Mouse (Mus musculus) forebrain, embryonic 11.5 days (tissue): Measurements from ENCODE around the gene Ehd2. TPM values are rescaled to one million over a fixed set of nuclear protein-coding genes. Genes with fewer than 3 reads are reported as not detected.

Experiments used
- ATAC-seq: fragments of 200-750 bp; cut with Nextera tagmentation; replicated peaks from 2 replicates; pipeline ENCODE4 v1.8.0; 2017; ENCODE audit warnings: moderate TSS enrichment; ENCODE audit not compliant: low FRiP score
- DNase-seq: peaks from one replicate; pipeline ENCODE4 v3.0.0-alpha.2; 2017; ENCODE audit warnings: low spot score
- H3K27ac ChIP-seq: fragments of 300-500 bp; sonication (generic); 2 replicates; pipeline ENCODE4 v1.5.1; 2014; ENCODE audit warnings: low read depth, low read length
- H3K27me3 ChIP-seq: fragments of 300-500 bp; sonication (generic); 2 replicates; pipeline ENCODE4 v1.6.1; 2014; ENCODE audit warnings: mild to moderate bottlenecking, low read length, mixed read lengths; ENCODE audit not compliant: control insufficient read depth, insufficient read depth
- H3K36me3 ChIP-seq: fragments of 300-500 bp; sonication (generic); 2 replicates; pipeline ENCODE4 v1.6.1; 2014; ENCODE audit warnings: mild to moderate bottlenecking, low read length, moderate library complexity, mixed read lengths; ENCODE audit not compliant: control insufficient read depth, insufficient read depth
- H3K4me1 ChIP-seq: fragments of 300-500 bp; sonication (generic); replicated peaks from 2 replicates; pipeline ENCODE4 v1.6.1; 2014; ENCODE audit warnings: low read length, mixed read lengths; ENCODE audit not compliant: control insufficient read depth, insufficient read depth
- H3K4me2 ChIP-seq: fragments of 300-500 bp; sonication (generic); 2 replicates; pipeline ENCODE4 v1.6.1; 2014; ENCODE audit warnings: low read depth, mild to moderate bottlenecking, low read length, moderate library complexity, mixed read lengths; ENCODE audit not compliant: severe bottlenecking
- H3K4me3 ChIP-seq: fragments of 300-500 bp; sonication (generic); 2 replicates; pipeline ENCODE4 v1.5.1; 2014; ENCODE audit warnings: low read depth, low read length
- H3K9ac ChIP-seq: fragments of 300-500 bp; sonication (generic); 2 replicates; pipeline ENCODE4 v1.6.1; 2014; ENCODE audit warnings: low read length
- H3K9me3 ChIP-seq: fragments of 300-500 bp; sonication (generic); 2 replicates; pipeline ENCODE4 v1.6.1; 2016; ENCODE audit warnings: low read length, mixed read lengths; ENCODE audit not compliant: control insufficient read depth
- WGBS: fragments of 180-500 bp; shearing (Covaris S2); extraction: QIAGEN DNeasy Blood & Tissue Kit; methylation state at CpG from one replicate; pipeline ENCODE4 v1.1.7; 2014; 5-methylcytosine and 5-hydroxymethylcytosine counted together
- polyA plus RNA-seq: library from polyadenylated mRNA; unstranded; fragments of >200 nt; fragmentation: Nextera tagmentation; extraction: Ambion mirVana; gene quantifications from 2 replicates; pipeline ENCODE4 v1.2.1, GENCODE M21; 2014

The Ehd2 gene
- polyA plus RNA-seq, 1 experiment from 2014 or later: 11.3 TPM

- Histone ChIP-seq H3K36me3 (no peaks in the 10 kb centered on the region), H3K9me3 (no peaks in the 10 kb centered on the region; the same call in 1 of the 2 replicates), H3K4me3 (peak overlapping the region; percentile 22; the same call in 1 of the 2 replicates), H3K9ac (peak overlapping the region; percentile 48), H3K27me3 (no peaks in the 10 kb centered on the region), H3K4me2 (peak overlapping the region; percentile 45), H3K27ac (no peak overlapping the region), H3K4me1 (no peaks in the 10 kb centered on the region)
- no peak for DNase-seq
- WGBS: 17% methylated on average over 7 of the region's 7 CpGs
- no peak for ATAC-seq
These were observed 11.9 kb downstream of the Ehd2 start for GRCm38 (mm10) chr7:15955509-15955908.

- no peak overlapping the region for H3K27ac ChIP-seq
- H3K9me3 ChIP-seq: no peaks in the 10 kb centered on the region; the same call in 1 of the 2 replicates
- no peaks in the 10 kb centered on the region for H3K27me3 ChIP-seq
- ATAC-seq (peak; percentile 74), DNase-seq (peak; percentile 79)
- H3K4me1 ChIP-seq: no peaks in the 10 kb centered on the region
- 6% methylated on average over 19 of the region's 21 CpGs for WGBS
- peak overlapping the region; percentile 48 for H3K9ac ChIP-seq
- H3K4me3 ChIP-seq: peak overlapping the region; percentile 22; the same call in 1 of the 2 replicates
- no peaks in the 10 kb centered on the region for H3K36me3 ChIP-seq
- H3K4me2 ChIP-seq: peak overlapping the region; percentile 45
These were observed 12.4 kb downstream of the Ehd2 start for GRCm38 (mm10) chr7:15954978-15955443.

GRCm38 (mm10) chr7:15954436-15954835 lies 12.9 kb downstream of the Ehd2 start:
- 89% methylated on average over 7 of the region's 7 CpGs for WGBS
- DNase-seq (no peak), ATAC-seq (no peak)
- Histone ChIP-seq H3K4me1 (no peaks in the 10 kb centered on the region), H3K4me2 (no peak overlapping the region), H3K9ac (no peak overlapping the region), H3K9me3 (no peaks in the 10 kb centered on the region; the same call in 1 of the 2 replicates), H3K27me3 (no peaks in the 10 kb centered on the region), H3K36me3 (no peaks in the 10 kb centered on the region), H3K27ac (no peak overlapping the region), H3K4me3 (no peak overlapping the region)

- Histone ChIP-seq H3K36me3 (no peaks in the 10 kb centered on the region), H3K27me3 (no peaks in the 10 kb centered on the region), H3K9me3 (no peaks in the 10 kb centered on the region; the same call in 1 of the 2 replicates), H3K27ac (no peak overlapping the region), H3K4me2 (no peak overlapping the region), H3K9ac (no peak overlapping the region), H3K4me3 (no peak overlapping the region), H3K4me1 (no peaks in the 10 kb centered on the region)
- ATAC-seq (no peak), DNase-seq (no peak)
- 93% methylated on average over 13 of the region's 13 CpGs for WGBS
These were observed 13.9 kb downstream of the Ehd2 start for GRCm38 (mm10) chr7:15953307-15954074.

- ATAC-seq: no peak
- 72% methylated on average over 3 of the region's 3 CpGs for WGBS
- no peak overlapping the region for H3K4me3 ChIP-seq
These were observed 15.0 kb downstream of the Ehd2 start for GRCm38 (mm10) chr7:15952416-15952815.

GRCm38 (mm10) chr7:15950008-15950407 lies 17.4 kb downstream of the Ehd2 start:
- no peaks in the 10 kb centered on the region for H3K4me1 ChIP-seq
- H3K27ac ChIP-seq: no peak overlapping the region
- H3K4me3 ChIP-seq: no peak overlapping the region
- no peak for ATAC-seq
- no peaks in the 10 kb centered on the region for H3K27me3 ChIP-seq
- no peak for DNase-seq
- WGBS: 88% methylated on average over 15 of the region's 15 CpGs
- H3K9me3 ChIP-seq: no peaks in the 10 kb centered on the region; the same call in 1 of the 2 replicates
- no peak overlapping the region for H3K9ac ChIP-seq
- no peaks in the 10 kb centered on the region for H3K36me3 ChIP-seq
- H3K4me2 ChIP-seq: no peak overlapping the region

More at GRCm38 (mm10) chr7:15952416-15952815, 15.0 kb downstream of the Ehd2 start:
- no peaks in the 10 kb centered on the region for H3K36me3 ChIP-seq
- H3K4me2 ChIP-seq: no peak overlapping the region
- H3K9ac ChIP-seq: no peak overlapping the region
- no peaks in the 10 kb centered on the region for H3K27me3 ChIP-seq
- no peak overlapping the region for H3K27ac ChIP-seq
- DNase-seq: no peak
- no peaks in the 10 kb centered on the region for H3K4me1 ChIP-seq
- H3K9me3 ChIP-seq: no peaks in the 10 kb centered on the region; the same call in 1 of the 2 replicates

- Histone ChIP-seq H3K4me2 (no peak overlapping the region), H3K4me3 (no peak overlapping the region), H3K4me1 (no peaks in the 10 kb centered on the region), H3K27ac (no peak overlapping the region), H3K36me3 (no peaks in the 10 kb centered on the region), H3K9ac (no peak overlapping the region), H3K27me3 (no peaks in the 10 kb centered on the region), H3K9me3 (no peaks in the 10 kb centered on the region; the same call in 1 of the 2 replicates)
- WGBS: 87% methylated on average over 7 of the region's 7 CpGs
- DNase-seq: no peak
- no peak for ATAC-seq
These were observed 18.1 kb downstream of the Ehd2 start for GRCm38 (mm10) chr7:15949216-15949790.

- H3K27ac ChIP-seq: no peak overlapping the region
- no peaks in the 10 kb centered on the region; the same call in 1 of the 2 replicates for H3K9me3 ChIP-seq
- DNase-seq (peak; percentile 86), ATAC-seq (peak; percentile 45)
- no peaks in the 10 kb centered on the region for H3K4me1 ChIP-seq
- WGBS: 6% methylated on average over 23 of the region's 23 CpGs
- H3K36me3 ChIP-seq: no peaks in the 10 kb centered on the region
- H3K9ac ChIP-seq: peak overlapping the region; percentile 33; the same call in 1 of the 2 replicates
- H3K4me2 ChIP-seq: peak overlapping the region; percentile 40; the same call in 1 of the 2 replicates
- H3K4me3 ChIP-seq: no peak overlapping the region
- no peaks in the 10 kb centered on the region for H3K27me3 ChIP-seq
These were observed 18.9 kb downstream of the Ehd2 start for GRCm38 (mm10) chr7:15948381-15948941.
